Comparison of ENCODE assay signal across 8 mouse cellular contexts in genomic region chr12:3890753-3891751, GRCm38 (mm10).
DNase-seq lines count a peak whose midpoint lies in the region; ATAC-seq lines count a peak whose summit lies in the region.

No protein-coding gene starts in this region.

- H3K4me3 ChIP-seq in forebrain, embryonic 13.5 days = peak overlapping the region; percentile 55
- H3K4me3 ChIP-seq in intestine, embryonic 15.5 days (replicated peaks) = peak overlapping the region; percentile 44

- H3K36me3 ChIP-seq in forebrain, embryonic 13.5 days (ENCODE audit: poor library complexity, severe bottlenecking) = peaks cover 18% of the 10 kb centered on the region
- peaks cover 18% of the 10 kb centered on the region for H3K36me3 ChIP-seq in intestine, embryonic 15.5 days

- H3K4me2 ChIP-seq in forebrain, embryonic 13.5 days = peak overlapping the region; percentile 62
- peak overlapping the region; percentile 83 for H3K4me2 ChIP-seq in intestine, embryonic 15.5 days (replicated peaks)

- peak; percentile 80 for DNase-seq in CD4-positive helper T cell, adult 2 months (ENCODE audit: low read depth, low spot score)
- peak; percentile 65 for DNase-seq in lung, postnatal 10 days
- DNase-seq in retina, postnatal 1 day = peak; percentile 91
- DNase-seq in left cerebral cortex, postnatal 36 days (ENCODE audit: low spot score in 2 of 2) = no peak

- H3K27me3 ChIP-seq in forebrain, embryonic 13.5 days = no peaks in the 10 kb centered on the region
- H3K27me3 ChIP-seq in intestine, embryonic 15.5 days (replicated peaks) = no peaks in the 10 kb centered on the region

- peak; percentile 67 for ATAC-seq in activated CD4-positive, CD25-positive, alpha-beta regulatory T cell, adult 4 months
- ATAC-seq in forebrain, embryonic 13.5 days = peak; percentile 48
- ATAC-seq in intestine, embryonic 15.5 days = peak; percentile 73
- no peak for ATAC-seq in erythroid progenitor cell, adult 5-6 weeks (replicated peaks; ENCODE audit: low FRiP score, poor library complexity, severe bottlenecking)

- no peaks in the 10 kb centered on the region for H3K9me3 ChIP-seq in forebrain, embryonic 13.5 days (replicated peaks)
- H3K9me3 ChIP-seq in intestine, embryonic 15.5 days = no peaks in the 10 kb centered on the region

- H3K4me1 ChIP-seq in forebrain, embryonic 13.5 days = peaks cover 82% of the 10 kb centered on the region
- peaks cover 62% of the 10 kb centered on the region for H3K4me1 ChIP-seq in intestine, embryonic 15.5 days (replicated peaks)

- intact Hi-C loops in left cerebral cortex, postnatal 36 days (cut with DNase I) = no loop called here

- H3K9ac ChIP-seq in forebrain, embryonic 13.5 days = peak overlapping the region; percentile 74
- peak overlapping the region; percentile 52 for H3K9ac ChIP-seq in intestine, embryonic 15.5 days

- peak overlapping the region; percentile 92 for H3K27ac ChIP-seq in forebrain, embryonic 13.5 days
- H3K27ac ChIP-seq in intestine, embryonic 15.5 days = peak overlapping the region; percentile 91

- WGBS in forebrain, embryonic 13.5 days = 2% methylated on average over 42 of the region's 45 CpGs
- 6% methylated on average over 41 of the region's 45 CpGs for WGBS in intestine, embryonic 15.5 days

Comparison
In these comparisons a context has a peak if more than half of its experiments do, and no peak if none do; other contexts are left out.
1. DNase-seq: peak in CD4-positive helper T cell, adult 2 months (single experiment), lung, postnatal 10 days (single experiment) and retina, postnatal 1 day (single experiment); none in left cerebral cortex, postnatal 36 days (0 of 2).